Mouse (Mus musculus): ENCODE measurements around the gene Wdr43.

Wdr43 gene

DNA sequence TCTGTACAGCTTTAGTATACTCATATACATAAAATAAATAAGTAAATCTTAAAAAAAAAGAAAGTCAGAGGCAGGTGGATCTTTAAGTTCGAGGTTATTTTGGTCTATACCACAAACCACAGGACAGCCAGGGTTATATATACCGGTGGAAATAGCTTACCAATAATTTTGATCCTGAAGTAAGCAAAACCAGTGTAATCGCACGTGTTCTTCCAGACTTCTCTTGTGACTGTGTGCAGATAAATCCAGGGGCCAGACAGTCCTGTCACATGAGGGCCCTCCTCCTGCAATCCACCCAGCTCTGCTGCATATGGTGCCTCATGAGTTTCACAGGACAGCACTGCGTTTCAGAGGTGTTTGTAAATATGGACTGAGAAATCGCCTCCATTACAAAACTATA is 47.8 kb downstream of the Wdr43 start:
- no peak for DNase-seq (ENCODE audit: low spot score)

DNA sequence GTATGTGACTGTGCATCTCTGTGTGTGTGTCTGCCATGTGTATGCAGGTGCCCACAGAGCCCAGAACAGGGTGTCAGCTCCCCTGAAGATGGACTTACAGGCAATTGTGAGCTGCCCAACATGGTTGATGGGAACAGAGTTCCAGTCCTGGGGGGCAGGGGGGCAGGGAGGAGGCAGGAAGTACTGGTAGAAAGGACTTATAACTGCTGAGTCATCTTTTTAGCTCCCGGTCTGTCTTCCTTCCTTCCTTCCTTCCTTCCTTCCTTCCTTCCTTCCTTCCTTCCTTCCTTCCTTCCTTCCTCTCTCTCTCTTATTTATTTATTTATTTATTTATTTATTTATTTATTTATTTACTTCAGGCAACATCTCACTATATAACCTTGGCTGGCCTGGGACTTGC is 48.5 kb downstream of the Wdr43 start:
- DNase-seq (ENCODE audit: low spot score): no peak

DNA sequence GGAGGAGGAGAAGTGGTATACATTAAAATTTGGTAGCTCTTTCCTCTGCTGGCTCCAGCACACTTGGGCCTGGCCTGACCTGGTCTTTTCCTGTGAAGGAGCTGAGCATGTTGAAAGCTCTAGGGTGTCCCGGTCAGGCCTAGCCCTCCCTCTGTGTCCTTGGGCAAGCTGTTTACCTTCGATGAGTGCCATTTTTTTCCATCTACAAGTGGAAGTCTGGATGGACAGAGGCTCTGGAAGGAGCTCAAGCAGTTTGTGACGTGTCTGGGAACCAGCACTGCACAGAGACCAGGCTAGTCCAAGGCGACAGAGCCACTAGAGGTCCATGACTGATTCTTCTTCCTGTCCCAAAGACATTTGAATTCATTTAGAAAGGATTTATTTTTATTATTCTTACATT is 49.5 kb downstream of the Wdr43 start:
- no peak for DNase-seq (ENCODE audit: low spot score)

DNA sequence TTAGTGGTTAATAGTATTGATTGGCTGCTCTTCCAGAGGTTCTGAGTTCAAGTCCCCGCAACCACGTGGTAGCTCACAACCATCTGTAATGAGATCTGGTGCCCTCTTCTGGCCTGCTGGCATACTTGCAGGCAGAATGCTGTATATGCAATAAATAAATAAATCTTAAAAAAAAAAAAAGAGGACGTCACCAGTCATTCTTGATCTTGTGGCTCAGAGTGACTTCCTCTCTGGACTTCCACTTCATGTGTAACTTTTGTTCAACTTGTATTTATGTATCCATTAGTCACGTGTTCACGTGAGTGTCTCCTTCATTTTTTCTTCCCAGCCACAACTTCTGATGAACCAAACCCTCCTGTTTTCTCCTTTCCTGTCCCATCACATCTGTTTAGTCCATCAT is 53.8 kb downstream of the Wdr43 start:
- no peak for DNase-seq (ENCODE audit: low spot score)

DNA sequence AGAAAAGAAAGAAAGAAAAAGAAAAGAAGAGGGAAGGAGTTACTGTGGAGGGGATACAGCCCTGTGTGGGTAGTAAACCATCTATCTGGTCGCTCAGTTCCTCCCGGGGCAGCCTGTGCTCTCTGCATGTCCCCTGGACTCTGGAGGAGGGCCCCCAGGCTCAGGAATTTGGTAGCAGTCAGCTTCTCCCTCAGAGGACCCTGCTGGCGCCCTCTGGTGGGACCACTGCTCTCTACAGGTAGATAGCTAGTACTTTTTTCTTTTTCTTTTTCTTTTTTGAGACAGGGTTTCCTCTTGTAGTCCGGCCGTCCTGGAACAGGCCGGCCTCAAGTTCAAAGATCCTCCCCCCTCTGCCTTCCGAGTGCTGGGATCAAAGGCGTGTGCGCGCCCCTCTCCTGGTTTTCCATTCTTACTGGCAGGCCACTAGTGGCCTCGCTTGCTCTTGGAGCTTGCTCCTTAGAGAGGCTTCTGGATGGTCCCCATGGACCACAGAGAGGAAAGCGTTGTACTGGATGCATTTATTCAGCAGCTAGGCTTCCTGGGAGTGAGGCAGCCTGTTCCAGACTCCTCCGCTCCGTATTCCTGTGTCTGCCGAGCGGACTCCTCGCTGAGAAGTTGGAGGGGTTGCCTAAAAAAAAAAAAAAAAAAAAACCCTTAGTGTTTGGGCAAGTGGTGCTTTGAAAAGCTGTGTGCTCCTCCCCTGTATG is 56.3 kb downstream of the Wdr43 start:
- no peak for DNase-seq (ENCODE audit: low spot score)

DNA sequence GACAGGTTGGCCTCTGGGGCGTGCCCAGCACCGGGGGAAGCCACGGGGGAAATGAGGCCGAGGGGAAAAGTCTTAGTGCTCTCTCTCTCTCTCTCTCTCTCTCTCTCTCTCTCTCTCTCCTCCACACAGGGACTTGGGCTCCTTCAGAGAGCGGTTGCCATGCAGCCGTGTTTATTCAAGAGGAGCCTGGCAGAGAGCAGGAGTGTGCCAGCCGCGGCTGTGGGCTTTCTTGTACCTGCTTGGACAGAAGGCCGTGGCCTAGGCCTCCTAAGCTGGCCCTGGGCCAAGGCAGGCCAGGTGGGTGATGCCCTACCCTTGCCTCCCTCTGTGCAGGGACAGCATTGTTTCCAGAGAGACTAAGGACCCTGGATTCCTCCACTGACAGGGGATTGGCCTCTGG is 57.4 kb downstream of the Wdr43 start, which contains the start of gene Togaram2:
Gene Togaram2 (plus strand): TSS at position 170 of the 400 bp plus-strand sequence.
- no peak for DNase-seq (ENCODE audit: low spot score)

DNA sequence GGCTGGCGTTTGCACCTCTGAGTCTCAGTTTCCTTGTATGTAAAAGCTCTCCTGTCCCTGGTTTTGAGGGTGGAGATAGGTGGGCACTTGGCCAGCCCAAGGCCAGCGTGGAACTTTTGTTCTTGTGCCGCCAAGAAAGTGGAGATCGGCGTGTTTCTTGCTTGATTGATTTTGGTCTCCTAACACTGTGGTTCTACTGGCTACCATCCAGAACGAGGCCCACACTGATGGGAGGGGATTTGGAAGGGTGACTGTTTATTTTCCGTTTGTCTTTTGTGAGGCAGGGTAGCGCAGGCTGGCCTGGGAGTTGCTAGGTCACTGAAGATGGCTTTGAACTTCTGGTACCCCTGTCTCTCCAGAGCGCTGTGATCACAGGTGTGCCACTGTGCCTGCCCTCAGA is 58.2 kb downstream of the Wdr43 start:
- no peak for DNase-seq (ENCODE audit: low spot score)

DNA sequence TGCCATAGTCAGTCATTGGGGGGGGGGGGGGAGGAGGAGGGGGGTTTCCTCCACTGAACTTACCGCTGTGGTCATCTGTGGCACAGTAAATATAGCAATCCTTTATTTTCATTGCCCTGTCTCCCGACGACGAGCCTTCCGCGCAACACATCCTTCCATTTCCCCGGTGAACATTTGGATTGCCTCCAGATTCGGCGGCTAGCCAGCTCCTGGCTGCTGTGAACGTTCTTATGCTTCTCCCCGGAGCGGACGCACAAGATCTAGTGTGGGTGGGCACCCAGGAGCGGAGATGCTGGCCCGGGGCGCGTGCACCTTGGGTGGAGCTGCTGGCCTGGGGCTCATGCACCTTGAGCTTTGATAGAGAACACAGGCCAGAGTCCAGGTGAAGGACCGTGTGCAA is 59.2 kb downstream of the Wdr43 start:
- no peak for DNase-seq (ENCODE audit: low spot score)

DNA sequence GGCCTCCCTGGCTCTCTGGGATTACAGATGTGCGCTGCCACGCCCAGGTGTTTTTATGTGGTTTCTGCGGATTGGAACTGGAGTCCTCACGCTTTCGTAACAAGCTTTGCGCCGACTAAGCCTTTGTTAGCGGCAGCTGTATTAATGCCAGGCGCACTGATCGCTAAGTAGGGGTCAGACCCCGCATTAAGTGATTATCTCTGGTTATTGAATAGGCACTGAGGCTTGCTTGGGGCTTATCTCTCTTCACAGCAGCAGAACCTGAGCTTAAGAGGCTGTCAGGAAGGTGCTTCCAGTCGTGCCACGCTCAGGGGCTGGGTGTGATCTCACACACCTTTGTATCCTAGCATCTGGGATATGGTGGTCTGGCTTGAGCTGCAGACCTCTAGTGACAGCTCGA is 66.0 kb downstream of the Wdr43 start:
- DNase-seq (ENCODE audit: low spot score): no peak

DNA sequence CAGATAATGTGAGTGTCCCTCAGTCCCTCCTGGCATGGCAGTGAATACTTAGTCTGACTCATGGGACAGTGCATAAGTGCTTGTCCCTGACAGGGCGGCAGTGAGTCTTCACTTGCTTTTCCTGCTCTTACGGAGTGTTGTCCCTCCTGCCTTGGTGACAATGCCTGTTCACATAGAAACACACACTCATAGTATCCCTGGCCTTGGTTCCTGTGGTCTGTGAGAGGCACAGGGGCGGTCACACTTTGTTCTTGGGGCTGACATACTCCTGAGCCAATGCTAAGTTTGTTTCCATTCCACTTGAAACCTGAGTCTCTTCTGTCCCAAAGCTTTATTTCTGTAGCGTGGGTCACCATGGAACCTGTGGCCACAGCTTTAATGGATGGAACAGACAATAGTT is 66.7 kb downstream of the Wdr43 start:
- no peak for DNase-seq (ENCODE audit: low spot score)

DNA sequence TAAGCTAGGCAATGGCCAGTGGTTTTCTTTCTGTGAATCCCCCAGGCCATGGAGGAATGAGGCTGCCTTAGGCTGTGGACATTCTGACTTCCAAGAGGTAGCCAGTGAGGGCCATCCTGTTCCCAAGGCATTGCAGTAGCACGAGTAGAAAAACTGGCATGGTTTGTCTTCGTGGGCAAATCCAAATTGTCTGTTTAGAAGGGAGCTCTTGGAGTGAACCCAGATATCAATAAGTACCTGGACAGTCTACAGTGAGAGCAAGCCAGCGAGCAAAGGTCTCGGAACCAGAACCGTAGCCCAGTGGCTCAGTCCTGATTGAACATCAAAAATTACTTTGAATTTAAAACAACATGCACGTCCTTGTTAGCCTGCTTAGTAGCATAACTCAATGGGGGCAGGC is 67.6 kb downstream of the Wdr43 start:
- DNase-seq (ENCODE audit: low spot score): no peak

DNA sequence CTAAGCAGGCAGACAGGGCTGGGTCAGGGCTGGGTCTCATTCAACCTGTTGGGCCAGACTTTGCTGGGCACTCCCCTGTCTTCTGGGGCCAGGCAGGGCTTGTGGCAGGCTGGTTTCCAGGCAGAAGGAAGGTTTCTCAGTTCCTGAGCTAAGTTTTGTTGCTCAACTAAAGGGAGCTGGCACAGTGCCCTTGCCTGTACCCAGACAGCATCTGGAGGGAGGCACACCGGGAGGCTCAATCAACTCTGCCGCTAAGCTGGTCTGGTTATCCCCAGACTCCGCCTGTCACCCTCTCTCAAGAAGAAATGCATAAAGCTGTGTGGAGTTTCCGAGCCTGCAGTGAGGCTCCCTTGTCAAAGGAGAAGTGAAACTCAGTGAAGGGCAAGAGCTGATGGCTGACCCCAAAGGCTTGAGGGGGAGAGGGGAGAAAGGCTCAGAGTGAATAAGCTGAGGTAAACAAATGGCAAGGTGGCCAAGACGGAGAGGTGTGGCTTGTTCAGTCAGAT is 68.5 kb downstream of the Wdr43 start:
- no peak for DNase-seq (ENCODE audit: low spot score)

DNA sequence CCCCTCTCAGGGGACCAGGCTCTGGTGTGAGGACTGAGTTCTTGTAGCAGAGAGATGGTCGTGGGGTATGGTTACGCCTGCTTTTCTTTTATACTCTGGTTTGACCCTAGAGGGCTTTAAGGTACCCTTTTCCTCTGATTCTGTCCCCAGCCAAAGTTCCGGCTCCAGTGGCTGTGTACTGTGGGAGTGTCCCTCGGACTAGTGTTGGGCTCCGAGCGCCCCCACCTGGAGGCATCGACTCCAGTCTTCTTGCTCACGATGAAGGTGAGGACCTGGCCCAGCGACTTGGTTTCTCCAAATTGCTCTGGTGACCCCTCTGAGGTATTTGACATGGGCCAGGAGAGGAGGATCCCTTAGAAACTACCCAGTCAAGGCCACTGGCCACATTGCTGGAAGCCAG is 71.7 kb downstream of the Wdr43 start:
- DNase-seq (ENCODE audit: low spot score): no peak

DNA sequence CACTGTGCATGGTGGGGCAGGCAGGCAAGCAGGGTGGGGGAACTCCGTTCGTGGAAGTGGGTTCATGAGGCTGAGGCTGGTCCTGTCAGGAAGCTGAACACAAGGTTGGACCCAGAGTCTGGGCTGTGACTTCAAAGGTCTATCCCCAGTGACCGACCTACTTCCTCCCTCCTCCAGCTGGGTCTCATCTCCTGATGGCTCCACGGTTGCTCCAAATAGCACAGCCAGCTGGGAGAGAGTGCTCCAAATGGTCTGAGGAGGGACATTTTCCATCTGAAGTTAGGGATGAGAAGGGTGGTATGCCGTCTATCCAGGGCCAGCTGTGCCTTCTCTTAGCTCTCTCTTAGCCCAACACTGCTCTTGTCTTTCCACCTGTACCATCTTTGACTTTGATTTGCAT is 74.2 kb downstream of the Wdr43 start:
- no peak for DNase-seq (ENCODE audit: low spot score)

DNA sequence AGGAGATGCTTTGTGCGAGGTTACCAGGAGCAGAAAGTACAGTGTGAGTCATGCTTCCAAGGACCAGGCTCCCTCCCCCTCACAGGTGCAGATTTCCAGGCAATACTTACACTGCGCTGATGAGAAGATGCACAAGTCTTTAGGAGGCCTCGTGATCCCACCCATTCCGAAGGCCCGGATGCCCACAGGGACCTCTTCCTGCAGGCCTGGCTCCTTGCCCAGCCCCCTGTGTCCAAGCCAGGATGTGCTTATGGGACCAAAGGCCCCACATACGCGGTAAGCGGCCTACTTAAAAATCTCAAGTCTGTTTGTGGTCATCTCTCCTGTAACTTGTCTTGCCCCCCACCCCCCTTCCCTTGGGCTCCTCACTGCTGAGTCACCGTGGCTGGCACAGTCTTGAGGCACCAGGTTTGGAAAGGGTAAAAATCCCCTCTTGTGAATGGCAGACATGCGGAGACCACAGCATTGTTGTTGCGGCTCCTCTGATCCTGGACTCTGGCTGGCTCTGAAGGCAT is 75.7 kb downstream of the Wdr43 start:
- no peak for DNase-seq (ENCODE audit: low spot score)

DNA sequence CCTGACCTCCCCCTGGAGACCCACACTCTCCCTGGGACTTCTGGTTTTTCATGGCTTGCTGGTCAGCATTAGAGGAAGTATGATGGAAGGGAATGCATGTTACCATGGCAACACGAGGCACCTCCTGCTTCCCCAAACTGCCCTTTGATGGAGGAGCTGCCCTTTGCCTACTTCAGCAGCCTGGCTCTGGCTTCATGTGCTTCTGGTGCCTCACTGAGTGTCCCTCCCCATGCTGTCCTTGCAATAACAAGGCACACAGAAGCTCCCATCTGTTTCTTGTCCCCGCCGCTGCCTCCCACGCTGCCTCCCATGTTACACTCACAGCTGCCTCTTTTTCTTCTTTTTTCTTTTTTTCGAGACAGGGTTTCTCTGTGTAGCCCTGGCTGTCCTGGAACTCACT is 77.6 kb downstream of the Wdr43 start:
- DNase-seq (ENCODE audit: low spot score): peak; percentile 16

DNA sequence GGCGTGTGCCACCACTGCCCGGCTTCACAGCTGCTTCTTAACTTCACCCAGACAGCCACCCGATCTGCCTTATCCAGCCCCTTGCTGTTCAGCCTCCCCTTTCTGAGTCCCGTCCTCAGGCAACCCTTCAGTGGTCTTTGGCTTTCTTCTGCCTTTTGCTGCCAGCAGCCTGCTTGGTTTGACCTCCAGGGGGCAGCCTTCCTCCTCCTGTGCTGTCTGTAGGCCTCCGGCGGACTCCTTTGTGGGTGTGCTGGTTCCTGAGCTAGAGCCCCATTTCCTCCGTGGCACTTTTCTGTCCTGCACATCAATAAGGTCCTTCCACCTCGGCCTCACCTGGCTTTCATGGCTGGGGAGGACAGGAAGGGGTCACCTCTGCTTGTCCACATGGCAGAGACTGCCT is 78.1 kb downstream of the Wdr43 start:
- no peak for DNase-seq (ENCODE audit: low spot score)

DNA sequence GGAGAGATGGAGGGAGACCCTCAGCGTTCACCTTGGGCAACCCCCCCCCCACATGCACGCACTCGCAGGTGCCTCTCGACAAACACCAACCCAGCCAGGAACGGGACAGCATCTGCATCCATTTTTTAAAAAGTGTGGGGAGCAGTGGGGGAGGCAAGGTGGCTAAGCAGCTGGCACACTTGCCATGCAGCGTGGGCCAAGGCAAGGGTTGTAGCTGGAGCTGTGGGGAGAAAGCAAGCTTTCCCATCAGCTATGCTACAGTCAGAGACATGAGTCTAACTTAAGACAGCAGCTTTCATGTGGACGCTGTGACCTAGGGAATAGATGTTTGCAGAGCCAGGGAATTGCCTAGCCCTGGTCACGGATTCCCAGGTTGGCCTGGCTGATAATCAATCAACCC is 79.5 kb downstream of the Wdr43 start:
- DNase-seq (ENCODE audit: low spot score): no peak

DNA sequence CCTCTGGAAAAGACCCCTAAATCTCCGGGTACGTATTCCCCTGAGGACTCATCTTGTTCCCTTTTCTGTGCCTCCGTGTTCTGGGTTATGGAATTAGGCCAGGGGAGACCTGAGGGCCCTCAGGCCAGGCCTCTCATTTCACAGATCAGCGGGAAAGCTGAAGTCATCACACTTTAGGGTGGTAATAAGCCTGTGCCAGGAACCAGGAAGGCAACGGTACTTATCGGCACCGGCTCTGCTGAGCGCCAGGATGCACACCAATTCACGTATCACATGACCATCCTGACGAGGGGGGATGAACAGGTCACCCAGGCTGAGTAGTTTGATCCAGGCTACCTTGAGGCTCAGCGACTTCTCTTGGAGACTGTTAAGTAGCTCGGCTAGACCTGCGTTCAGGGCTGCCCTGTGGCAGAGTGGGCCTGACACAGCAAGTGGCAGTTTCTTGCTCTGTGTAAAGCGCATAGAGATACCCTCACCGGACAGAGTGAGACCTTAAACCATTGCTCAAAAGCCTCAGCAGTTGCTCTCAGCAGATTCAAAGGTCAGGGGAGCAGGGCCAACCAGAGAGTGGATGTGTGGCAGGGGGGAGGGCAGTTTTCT is 80.1 kb downstream of the Wdr43 start:
- DNase-seq (ENCODE audit: low spot score): no peak

DNA sequence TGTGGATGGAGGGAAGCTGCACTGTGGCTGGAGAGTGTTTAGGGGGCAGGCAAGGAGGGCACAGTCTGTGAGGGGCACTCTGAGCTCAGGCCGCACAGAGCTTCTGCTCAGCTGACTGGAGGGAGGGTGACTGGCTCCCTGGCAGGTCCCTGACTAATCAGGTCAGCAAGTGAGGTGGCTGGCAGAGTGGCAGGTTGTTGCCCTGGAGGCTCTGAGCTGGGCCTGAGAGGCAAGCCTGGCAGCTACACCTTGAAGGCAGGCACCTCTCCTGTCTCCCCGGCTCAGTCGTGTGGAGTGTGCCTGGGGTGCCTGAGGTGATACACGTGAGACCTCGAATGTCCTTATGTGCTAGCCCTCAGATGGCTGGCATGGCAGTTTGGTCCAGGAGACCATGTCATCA is 80.7 kb downstream of the Wdr43 start:
- no peak for DNase-seq (ENCODE audit: low spot score)

DNA sequence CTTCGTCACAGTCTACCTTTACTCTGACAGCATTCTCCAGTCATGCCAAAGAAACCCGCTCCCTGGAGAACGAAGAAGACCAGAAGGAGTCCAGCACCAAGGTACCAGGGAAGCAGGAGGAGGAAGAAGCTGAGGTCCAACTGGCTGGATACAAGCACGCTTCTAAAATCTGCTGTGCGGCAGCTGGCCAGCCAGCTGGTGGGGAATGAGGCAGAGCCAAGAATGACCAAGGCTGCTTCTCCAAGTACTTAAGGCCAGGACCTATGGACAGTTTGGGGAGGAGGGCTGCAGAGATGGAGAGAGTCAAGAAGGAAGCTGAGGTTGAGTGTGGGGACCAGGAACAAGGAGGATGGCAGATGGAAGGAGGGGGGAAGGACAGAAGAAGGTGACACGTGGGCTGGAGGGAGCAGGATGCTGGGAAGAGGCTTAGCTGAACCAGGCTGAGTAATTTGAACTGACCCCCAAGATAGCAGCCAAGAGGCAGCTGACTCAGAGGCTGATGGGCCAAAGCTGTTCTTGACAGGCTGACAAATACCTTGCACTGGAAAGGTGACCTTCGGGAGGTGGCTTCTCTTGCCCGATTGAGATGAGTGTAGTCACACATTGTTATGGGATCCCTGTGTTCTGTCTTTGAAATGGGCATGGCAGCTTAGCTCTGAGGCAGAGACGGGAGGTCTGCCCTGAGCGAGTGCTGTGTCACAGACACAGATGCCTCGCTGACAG is 82.4 kb downstream of the Wdr43 start:
- DNase-seq (ENCODE audit: low spot score): no peak

DNA sequence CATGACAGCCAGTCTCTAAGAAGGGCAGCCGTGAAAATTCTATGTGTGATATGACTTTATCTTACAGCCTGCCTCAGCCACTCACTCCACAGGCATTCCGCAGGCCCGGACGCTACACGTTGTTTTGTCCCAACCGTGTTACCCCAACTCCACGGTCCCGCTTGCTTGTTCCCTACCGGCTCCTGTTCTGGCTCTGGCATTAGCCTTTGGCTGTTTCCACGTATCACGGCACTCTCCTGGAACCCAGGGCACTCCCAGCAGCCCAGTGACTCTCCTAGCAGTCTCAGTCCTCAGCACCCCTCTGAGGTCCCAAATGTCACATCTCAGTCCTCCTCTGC is 82.9 kb downstream of the Wdr43 start:
- DNase-seq (ENCODE audit: low spot score): no peak

DNA sequence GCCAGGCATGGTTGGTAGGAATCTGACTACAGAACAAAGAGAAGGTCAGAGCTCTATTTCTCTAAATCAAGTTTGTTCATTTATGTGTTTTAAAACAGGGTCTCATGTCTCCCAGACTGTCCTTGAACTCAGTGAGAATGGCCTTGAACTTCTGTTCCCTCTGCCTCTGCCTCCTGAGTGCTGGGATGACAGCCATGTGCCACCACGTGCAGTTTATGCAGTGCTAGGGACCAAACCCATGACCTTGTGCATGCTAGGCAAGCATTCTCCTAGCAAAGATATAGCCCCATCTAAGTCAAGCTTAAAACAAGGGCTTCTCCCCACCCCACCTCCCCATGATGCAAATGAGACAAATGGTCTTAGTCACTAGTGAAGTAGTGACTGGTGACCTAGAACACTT is 89.4 kb downstream of the Wdr43 start:
- no peak for DNase-seq (ENCODE audit: low spot score)
